Mouse (Mus musculus) myocyte (in vitro differentiated cells): Measurements from ENCODE around the gene 1700001C19Rik.

Experiments used
- CEBPB ChIP-seq: IDR thresholded peaks from 2 replicates; pipeline ENCODE4 v1.6.1; 2011; ENCODE audit warnings: mild to moderate bottlenecking, moderate library complexity; ENCODE audit not compliant: poor library complexity, insufficient read depth, severe bottlenecking
- E2F4 ChIP-seq: IDR thresholded peaks from one replicate; pipeline ENCODE4 v1.6.1; 2011; ENCODE audit warnings: mild to moderate bottlenecking, control low read depth, moderate library complexity; ENCODE audit not compliant: insufficient read depth
- MAX ChIP-seq: IDR thresholded peaks from one replicate; pipeline ENCODE4 v1.6.1; 2011; ENCODE audit warnings: low read depth, mild to moderate bottlenecking, control low read depth
- MYOD1 ChIP-seq, 3 experiments: IDR thresholded peaks; one replicate each; pipeline ENCODE4 v1.6.1; 2011; ENCODE audit warnings: control low read depth in 2 of 3, low read depth in 2 of 3, mild to moderate bottlenecking in 2 of 3, moderate library complexity in 1 of 3; ENCODE audit not compliant: insufficient read length in 2 of 3, control insufficient read depth in 1 of 3
- MYOG ChIP-seq, 3 experiments: IDR thresholded peaks; one replicate each; pipeline ENCODE4 v1.6.1; 2011; ENCODE audit warnings: control low read depth in 2 of 3, low read depth in 2 of 3, mild to moderate bottlenecking in 2 of 3; ENCODE audit not compliant: insufficient read length in 2 of 3, control insufficient read depth in 1 of 3, insufficient read depth in 1 of 3
- POLR2A ChIP-seq: IDR thresholded peaks from one replicate; pipeline ENCODE4 v1.6.1; 2011; ENCODE audit warnings: low read depth, mild to moderate bottlenecking, control low read depth, moderate library complexity; ENCODE audit not compliant: insufficient read length
- POLR2AphosphoS2 ChIP-seq: IDR thresholded peaks from one replicate; pipeline ENCODE4 v1.6.1; 2011; ENCODE audit warnings: low read depth, control low read depth; ENCODE audit not compliant: insufficient read length
- SRF ChIP-seq: IDR thresholded peaks from one replicate; pipeline ENCODE4 v1.6.1; 2011; ENCODE audit warnings: low read depth; ENCODE audit not compliant: control insufficient read depth, insufficient read length
- TCF12 ChIP-seq: IDR thresholded peaks from one replicate; pipeline ENCODE4 v1.6.1; 2011; ENCODE audit warnings: mild to moderate bottlenecking, control low read depth; ENCODE audit not compliant: poor library complexity, insufficient read depth, severe bottlenecking
- USF1 ChIP-seq: IDR thresholded peaks from one replicate; pipeline ENCODE4 v1.6.1; 2011; ENCODE audit warnings: low read depth, mild to moderate bottlenecking, control low read depth, moderate library complexity

DNA sequence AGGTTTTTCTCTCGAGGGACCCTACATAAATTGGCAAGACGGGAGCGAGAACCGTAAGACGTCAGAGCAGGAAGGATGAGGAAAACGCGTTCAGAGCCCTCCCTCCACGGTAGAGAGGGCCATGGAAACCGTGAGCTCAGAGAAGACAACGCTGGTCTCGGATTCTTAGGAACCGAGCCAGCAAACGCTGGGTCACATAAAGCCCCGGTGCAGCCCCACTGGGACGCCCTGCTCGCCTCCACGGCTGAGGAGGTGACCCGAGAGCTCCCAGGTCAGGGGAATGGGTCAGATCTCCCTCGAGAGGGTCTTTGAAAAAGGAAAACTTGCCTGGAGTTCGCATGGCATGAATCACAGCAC lies 68.1 kb downstream of the 1700001C19Rik start:
- TF ChIP-seq POLR2AphosphoS2 (no peak), MYOD1 (IDR thresholded peaks at IDR 0.05; ENCODE audit: control insufficient read depth in 1 of 3, insufficient read length in 2 of 3, low read depth in 2 of 3) (no peak), MAX (no peak), USF1 (no peak), POLR2A (no peak), E2F4 (no peak), CEBPB (no peak), TCF12 (no peak), MYOG (IDR thresholded peaks at IDR 0.05; ENCODE audit: control insufficient read depth in 1 of 3, insufficient read depth in 1 of 3, insufficient read length in 2 of 3, low read depth in 2 of 3) (no peak), SRF (no peak)
